Mouse (Mus musculus): ENCODE results near the gene Rcan2. TPM values are rescaled to one million over a fixed set of nuclear protein-coding genes. Genes with fewer than 3 reads are reported as not detected.

The Rcan2 gene
- polyA plus RNA-seq, 1 experiment from 2014 or later: 109 TPM

DNA sequence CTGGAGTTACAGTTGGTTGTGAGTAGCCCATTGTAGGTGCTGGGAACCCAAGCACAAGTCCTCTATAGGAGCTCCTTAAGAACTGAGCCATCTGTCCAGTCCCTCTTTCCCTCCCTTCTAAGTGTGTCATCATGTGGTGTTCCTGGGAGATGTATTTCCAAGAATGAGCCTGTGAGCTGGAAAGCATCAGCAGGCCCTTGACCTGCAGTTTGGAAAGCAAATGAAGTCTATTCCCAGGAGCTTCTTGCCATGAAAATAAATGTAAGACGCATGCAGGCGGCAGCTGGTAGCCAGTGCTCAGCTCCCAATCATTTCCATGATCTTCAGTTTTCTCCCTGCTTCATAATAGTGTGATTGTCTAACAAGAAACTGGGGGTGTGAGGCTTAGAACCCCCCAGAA, 203.2 kb downstream of the Rcan2 start:
- no peak for TF ChIP-seq CTCF (IDR thresholded peaks at IDR 0.05)
- no peaks in the 10 kb centered on the region for H3K27me3 ChIP-seq
- ATAC-seq (no peak), DNase-seq (ENCODE audit: low read depth, low spot score) (no peak)
- in situ Hi-C loops (cut with MboI; ENCODE audit: low pct_unique_long_range_greater_than_20kb): no loop called here
- CTCF ChIA-PET: interaction anchor here (2.0 kb wide), 1 partner anchor 27 kb away, joined by 4 read pairs; no protein-coding TSS in a partner anchor
- POLR2A ChIA-PET: interaction anchor here (0.6 to 0.8 kb wide), 3 partner anchors 33 to 1320 kb away, joined by 3 read pairs; no protein-coding TSS in a partner anchor

GRCm38 (mm10) chr17:44007411-44007810, 206.3 kb downstream of the Rcan2 start:
- in situ Hi-C loops (cut with MboI; ENCODE audit: low pct_unique_long_range_greater_than_20kb): no loop called here
- POLR2A ChIA-PET: interaction anchor here (0.6 kb wide), 1 partner anchor 18 kb away, joined by 3 read pairs; no protein-coding TSS in a partner anchor
- no peak for DNase-seq (ENCODE audit: low read depth, low spot score)
- no peak for ATAC-seq
- CTCF ChIA-PET: interaction anchor here (1.5 to 6.0 kb wide), 3 partner anchors 14 to 23 kb away, joined by 3 to 23 read pairs (median 5); no protein-coding TSS in a partner anchor
- TF ChIP-seq CTCF (IDR thresholded peaks at IDR 0.05): no peak
- no peaks in the 10 kb centered on the region for H3K27me3 ChIP-seq

DNA sequence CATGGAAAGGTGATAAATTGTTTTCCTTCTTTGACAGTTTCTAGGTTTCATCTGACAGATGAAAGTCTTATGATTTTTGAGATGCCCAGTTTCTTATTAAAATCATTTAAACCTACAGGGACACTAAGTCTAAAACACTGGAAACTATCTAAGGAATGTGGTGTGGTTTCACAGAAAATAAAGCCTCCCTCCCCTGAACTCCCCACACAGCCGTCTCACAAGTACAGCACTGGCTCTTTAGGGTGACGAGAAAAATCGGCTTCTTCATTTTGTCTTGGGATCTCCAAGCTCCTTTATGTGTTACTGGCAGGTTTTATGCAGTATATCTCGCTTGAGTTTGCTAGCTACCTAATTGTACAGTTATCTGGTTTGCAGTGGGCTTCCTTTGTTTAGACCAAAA, 210.8 kb downstream of the Rcan2 start:
- POLR2A ChIA-PET: no interaction called here
- H3K27me3 ChIP-seq: no peaks in the 10 kb centered on the region
- TF ChIP-seq CTCF (IDR thresholded peaks at IDR 0.05): no peak
- in situ Hi-C loops (cut with MboI; ENCODE audit: low pct_unique_long_range_greater_than_20kb): no loop called here
- CTCF ChIA-PET: no interaction called here
- no peak for DNase-seq (ENCODE audit: low read depth, low spot score)
- ATAC-seq: peak; percentile 47

DNA sequence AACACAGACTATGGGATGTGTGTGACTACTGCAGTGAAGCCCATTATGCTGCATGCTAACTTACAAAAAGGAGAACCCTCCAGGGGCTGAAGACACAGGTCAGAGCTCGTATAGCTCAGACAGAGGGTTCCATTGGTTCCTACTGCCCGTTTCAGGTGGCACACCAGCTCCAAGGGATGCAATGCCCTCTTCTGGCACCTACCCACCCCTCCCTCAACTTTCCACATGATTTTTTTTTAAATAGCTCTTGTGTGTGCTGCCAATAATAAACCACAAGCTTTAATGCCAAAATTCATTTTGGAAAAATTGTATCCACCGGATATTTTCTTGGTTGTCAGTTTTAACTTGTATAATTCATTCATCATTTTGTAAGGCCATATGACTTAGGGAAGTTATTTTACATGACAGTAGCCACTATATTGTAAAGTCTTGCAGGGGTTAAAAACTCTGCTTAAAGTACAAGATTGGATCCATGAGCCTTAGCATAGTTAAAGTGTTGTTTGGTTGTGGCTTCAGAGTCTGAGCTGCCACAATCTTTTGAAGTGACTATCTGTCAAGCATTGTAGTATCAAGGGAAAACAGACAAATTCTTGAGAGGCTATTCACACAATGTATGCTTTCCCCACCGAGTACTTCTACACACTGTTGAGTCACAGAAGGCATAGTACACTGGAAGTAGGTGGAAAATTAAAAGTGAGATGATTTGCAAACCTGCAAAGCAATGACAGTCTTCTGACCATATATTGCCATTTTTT, 212.8 kb downstream of the Rcan2 start:
- no peak for TF ChIP-seq CTCF (IDR thresholded peaks at IDR 0.05)
- ChIA-PET CTCF (interaction anchor here (0.7 kb wide), 1 partner anchor 61 kb away, joined by 3 read pairs; no protein-coding TSS in a partner anchor), POLR2A (no interaction called here)
- DNase-seq (ENCODE audit: low read depth, low spot score) (no peak), ATAC-seq (no peak)
- in situ Hi-C loops (cut with MboI; ENCODE audit: low pct_unique_long_range_greater_than_20kb): no loop called here
- no peaks in the 10 kb centered on the region for H3K27me3 ChIP-seq

GRCm38 (mm10) chr17:44016314-44016713, 215.2 kb downstream of the Rcan2 start:
- no peaks in the 10 kb centered on the region for H3K27me3 ChIP-seq
- no peak for ATAC-seq
- in situ Hi-C loops (cut with MboI; ENCODE audit: low pct_unique_long_range_greater_than_20kb): no loop called here
- no peak for DNase-seq (ENCODE audit: low read depth, low spot score)
- no peak for TF ChIP-seq CTCF (IDR thresholded peaks at IDR 0.05)
- CTCF ChIA-PET: interaction anchor here (1.2 kb wide), 1 partner anchor 10 kb away, joined by 3 read pairs; no protein-coding TSS in a partner anchor
- POLR2A ChIA-PET: interaction anchor here (0.6 kb wide), 1 partner anchor 1550 kb away, joined by 3 read pairs; no protein-coding TSS in a partner anchor

GRCm38 (mm10) chr17:44020707-44021220, 219.6 kb downstream of the Rcan2 start:
- ATAC-seq (no peak), DNase-seq (ENCODE audit: low read depth, low spot score) (no peak)
- no peaks in the 10 kb centered on the region for H3K27me3 ChIP-seq
- in situ Hi-C loops (cut with MboI; ENCODE audit: low pct_unique_long_range_greater_than_20kb): no loop called here
- no peak for TF ChIP-seq CTCF (IDR thresholded peaks at IDR 0.05)
- POLR2A ChIA-PET: no interaction called here
- CTCF ChIA-PET: interaction anchor here (1.5 to 5.8 kb wide), 2 partner anchors 12 kb away, joined by 3 to 23 read pairs; no protein-coding TSS in a partner anchor

DNA sequence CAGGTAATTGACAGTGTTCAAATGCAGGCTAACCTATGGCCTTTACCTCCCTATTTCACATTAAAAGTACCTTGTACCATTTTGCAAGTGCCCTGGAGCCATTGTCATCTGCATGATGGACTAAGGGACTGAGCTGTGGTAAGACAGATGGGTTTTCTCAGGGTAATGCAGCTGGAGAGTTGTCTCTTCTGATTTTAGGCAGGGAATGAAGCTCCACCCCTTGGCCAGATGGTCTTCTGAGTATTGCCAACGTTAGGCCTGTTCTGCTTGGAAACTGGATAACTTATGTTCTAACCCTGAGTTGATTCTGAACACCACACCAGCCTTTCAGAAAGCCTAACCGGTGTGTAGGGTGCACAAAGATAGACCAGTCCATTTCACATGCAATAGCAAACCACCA, 222.7 kb downstream of the Rcan2 start:
- no peaks in the 10 kb centered on the region for H3K27me3 ChIP-seq
- DNase-seq (ENCODE audit: low read depth, low spot score) (no peak), ATAC-seq (no peak)
- no peak for TF ChIP-seq CTCF (IDR thresholded peaks at IDR 0.05)
- in situ Hi-C loops (cut with MboI; ENCODE audit: low pct_unique_long_range_greater_than_20kb): no loop called here
- ChIA-PET CTCF (interaction anchor here (5.8 kb wide), 1 partner anchor 15 kb away, joined by 23 read pairs; no protein-coding TSS in a partner anchor), POLR2A (no interaction called here)

DNA sequence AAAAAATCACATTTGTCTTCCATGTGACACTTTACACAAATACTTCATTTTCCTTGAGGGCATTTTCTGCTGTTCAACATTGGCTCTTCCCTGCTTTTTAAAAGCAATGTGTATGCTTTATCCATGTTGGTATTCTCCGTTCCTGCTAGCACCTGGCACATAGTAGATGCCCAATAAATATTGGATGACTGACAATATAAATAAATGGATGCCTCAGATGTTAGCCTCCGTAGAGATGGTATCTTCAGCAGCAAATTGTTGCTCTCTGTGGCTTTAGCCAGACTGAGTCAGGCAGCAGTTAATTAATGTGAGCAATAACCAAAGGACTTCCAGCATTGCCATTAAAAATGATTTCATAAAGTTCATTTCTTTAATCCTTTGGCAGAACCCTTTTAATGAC, 223.9 kb downstream of the Rcan2 start:
- CTCF ChIA-PET: no interaction called here
- DNase-seq (ENCODE audit: low read depth, low spot score): no peak
- no peak for ATAC-seq
- in situ Hi-C loops (cut with MboI; ENCODE audit: low pct_unique_long_range_greater_than_20kb): no loop called here
- H3K27me3 ChIP-seq: no peaks in the 10 kb centered on the region
- POLR2A ChIA-PET: interaction anchor here (0.7 kb wide), 1 partner anchor 17 kb away, joined by 3 read pairs; no protein-coding TSS in a partner anchor
- no peak for TF ChIP-seq CTCF (IDR thresholded peaks at IDR 0.05)

DNA sequence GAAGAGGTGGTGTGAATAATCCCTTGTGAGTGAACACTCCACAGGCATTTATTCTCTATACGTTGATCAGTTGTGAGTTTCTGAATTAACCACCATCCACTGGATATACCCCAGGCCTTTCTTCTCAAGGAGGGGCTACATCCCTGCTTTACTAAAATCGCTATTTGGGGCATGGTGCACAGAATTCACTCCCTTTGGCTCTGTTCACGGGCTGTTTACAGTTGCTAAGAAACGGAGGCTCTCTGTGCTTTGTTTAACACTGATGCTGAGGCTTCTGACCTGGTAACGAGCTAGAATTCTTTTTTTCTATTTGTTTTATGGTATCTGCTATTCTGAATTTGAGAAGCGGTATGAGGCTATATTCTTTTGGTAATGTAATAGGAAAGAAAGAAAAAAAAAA, 224.8 kb downstream of the Rcan2 start:
- DNase-seq (ENCODE audit: low read depth, low spot score) (no peak), ATAC-seq (no peak)
- ChIA-PET CTCF (interaction anchor here (0.9 to 1.1 kb wide), 4 partner anchors 10 to 327 kb away, joined by 3 read pairs; no protein-coding TSS in a partner anchor), POLR2A (interaction anchor here (0.7 kb wide), 1 partner anchor 18 kb away, joined by 3 read pairs; no protein-coding TSS in a partner anchor)
- in situ Hi-C loops (cut with MboI; ENCODE audit: low pct_unique_long_range_greater_than_20kb): no loop called here
- no peaks in the 10 kb centered on the region for H3K27me3 ChIP-seq
- no peak for TF ChIP-seq CTCF (IDR thresholded peaks at IDR 0.05)

DNA sequence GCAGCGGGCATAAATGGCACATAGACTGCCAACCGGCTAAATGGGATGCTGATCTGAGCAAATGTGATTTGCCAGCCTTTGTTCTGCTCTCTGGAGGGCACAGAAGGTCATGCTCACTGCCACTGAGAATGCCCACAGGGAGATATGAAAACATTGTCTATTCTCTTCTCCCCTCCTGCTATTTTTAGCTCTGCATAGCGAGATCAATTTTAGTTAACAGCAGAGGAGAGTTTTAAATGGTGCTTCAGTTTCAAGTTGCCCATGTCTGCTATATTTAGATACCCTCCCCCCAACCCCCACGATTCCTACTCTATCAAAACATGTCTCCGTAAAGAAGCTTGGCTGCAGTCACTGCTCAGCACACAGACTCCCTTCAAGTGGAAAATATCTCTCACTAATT, 225.2 kb downstream of the Rcan2 start:
- no peaks in the 10 kb centered on the region for H3K27me3 ChIP-seq
- POLR2A ChIA-PET: interaction anchor here (0.6 kb wide), 1 partner anchor 65 kb away, joined by 4 read pairs; no protein-coding TSS in a partner anchor

More for the DNA sequence above, 225.2 kb downstream of the Rcan2 start:
- ATAC-seq (peak; percentile 58), DNase-seq (ENCODE audit: low read depth, low spot score) (peak; percentile 72)
- in situ Hi-C loops (cut with MboI; ENCODE audit: low pct_unique_long_range_greater_than_20kb): no loop called here
- no peak for TF ChIP-seq CTCF (IDR thresholded peaks at IDR 0.05)
- CTCF ChIA-PET: interaction anchor here (0.9 to 1.1 kb wide), 4 partner anchors 10 to 328 kb away, joined by 3 read pairs; no protein-coding TSS in a partner anchor

Data from Patski (cell line).